Mouse (Mus musculus) c-Kit-negative CD71-positive TER-119-positive erythroid progenitor cells, embryonic 14.5 days (primary cell): Measurements from ENCODE around the gene Mydgf.

Source experiments
- DNase-seq: peaks from one replicate; pipeline ENCODE4 v3.0.0-alpha.2; 2013; ENCODE audit warnings: low read depth, low spot score

Gene Mydgf

DNA sequence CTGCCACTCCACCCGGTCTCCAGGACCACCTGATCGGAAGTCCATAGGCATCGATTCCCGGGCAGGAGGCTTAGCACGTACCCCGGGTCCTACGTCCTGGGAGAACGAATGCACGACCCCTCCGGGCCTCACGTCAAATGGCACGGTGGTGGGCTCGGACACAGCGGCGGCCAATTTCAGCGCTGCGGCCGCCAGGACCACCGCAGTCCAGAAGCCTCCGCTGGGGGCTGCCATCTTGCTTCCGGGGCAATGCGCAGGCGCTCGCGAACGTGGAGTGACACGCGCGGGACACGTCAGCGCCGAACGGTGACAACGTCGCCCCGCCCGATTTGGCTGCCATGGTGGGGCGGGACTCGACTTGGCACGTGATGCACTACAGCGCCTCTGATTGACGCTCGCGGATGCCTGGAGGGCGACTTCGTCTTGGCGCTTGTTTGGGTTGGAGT is at the start of gene Mydgf:
TSS of gene Mydgf (minus strand) at position 263 of the 446 bp plus-strand sequence.
- DNase-seq = peak; percentile 86

DNA sequence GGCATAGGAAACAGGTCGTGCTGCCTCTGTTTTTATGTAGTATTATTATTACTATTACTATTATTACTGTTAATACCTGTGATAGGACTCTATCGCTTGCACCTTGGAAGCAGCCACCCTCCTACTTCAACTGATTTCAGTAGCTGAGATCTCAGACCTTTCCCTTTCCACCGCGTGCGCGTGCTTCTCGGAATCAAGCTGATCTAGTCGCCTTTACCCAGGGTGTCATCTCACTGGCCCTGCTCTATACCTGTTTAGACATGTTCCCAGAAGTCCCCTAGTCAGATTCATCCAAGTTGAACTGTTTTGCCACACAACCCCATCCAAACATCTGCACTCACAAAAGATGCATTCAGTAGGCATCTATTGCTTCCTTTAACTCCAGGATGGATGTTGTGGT is 49.7 kb upstream of the Mydgf start:
- no peak for DNase-seq

DNA sequence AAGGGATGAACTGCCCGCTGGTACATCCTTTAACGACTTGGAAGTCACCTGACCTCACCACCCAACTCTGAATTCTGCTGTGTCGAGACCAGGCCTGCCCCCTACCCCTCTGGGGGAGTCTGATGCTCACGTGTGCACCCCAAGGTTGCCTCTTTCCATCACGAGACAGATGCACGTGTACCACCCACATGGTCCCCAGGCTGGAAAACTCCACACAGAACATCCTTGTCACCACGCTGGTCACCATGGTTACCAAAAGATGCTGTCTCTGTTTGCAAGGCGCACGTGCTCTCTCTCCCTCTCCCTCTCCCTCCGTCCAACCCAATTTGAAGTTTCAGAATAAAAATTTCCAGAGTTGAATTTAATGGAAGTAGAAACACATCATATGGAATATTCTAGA is 46.2 kb upstream of the Mydgf start:
- DNase-seq = no peak

DNA sequence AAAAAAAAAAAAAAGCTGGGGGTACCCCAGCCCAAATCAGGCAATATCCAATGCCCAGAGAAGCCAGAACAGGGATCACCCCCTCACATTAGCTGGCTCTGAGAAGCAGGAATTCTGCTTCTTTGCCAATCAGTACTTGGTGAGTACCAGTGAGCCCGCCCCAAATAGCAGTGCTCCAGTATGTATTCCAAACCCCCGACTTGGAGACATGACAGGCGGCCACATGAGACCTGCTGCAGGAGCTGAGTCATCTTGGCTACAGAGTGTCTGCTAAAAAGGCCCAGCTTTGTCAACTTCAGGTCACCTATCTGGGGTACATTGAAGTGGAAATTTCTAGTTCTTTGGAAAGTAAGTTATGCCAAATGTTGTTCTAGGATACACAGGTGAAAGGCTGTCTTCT is 42.8 kb upstream of the Mydgf start:
- DNase-seq = no peak

DNA sequence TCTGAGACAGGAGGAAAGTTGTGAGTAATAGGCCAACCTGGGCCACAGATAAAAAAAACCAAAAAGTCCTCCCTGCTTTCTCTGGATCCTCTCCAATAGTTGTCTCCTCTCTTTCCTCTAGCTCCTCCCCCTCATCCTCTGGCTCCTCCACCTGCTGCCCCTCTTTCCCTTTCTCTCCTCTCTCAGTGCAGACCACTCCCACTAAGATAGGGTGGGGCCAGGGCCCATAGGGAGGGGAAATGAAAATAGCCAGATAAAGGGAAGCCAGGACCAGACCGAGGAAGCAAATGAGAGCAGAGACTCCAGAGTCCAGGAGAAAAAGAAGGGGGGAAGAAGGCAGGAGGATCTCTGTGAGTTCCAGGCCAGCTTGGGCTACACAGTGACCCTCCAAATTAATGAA is 41.2 kb upstream of the Mydgf start:
- DNase-seq = no peak

DNA sequence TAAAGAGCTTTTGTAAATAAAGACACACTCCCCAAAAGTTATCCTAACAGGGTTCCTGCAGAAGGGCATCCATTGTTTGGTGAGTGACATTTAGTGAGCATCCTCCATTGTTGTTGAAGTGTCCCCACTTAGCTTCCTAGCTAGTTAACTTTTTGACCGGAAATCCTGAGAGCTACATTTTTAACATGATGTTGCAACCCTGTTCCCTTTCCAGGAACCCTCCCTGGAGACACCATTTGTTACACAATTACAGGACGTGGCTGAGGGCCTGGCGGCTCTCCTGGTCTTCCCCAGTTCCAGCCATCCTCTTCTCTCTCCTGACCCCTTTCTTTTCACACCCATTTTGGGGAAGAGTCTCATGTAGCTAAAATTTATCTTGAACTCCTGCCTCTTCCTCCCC is 36.1 kb upstream of the Mydgf start:
- no peak for DNase-seq

DNA sequence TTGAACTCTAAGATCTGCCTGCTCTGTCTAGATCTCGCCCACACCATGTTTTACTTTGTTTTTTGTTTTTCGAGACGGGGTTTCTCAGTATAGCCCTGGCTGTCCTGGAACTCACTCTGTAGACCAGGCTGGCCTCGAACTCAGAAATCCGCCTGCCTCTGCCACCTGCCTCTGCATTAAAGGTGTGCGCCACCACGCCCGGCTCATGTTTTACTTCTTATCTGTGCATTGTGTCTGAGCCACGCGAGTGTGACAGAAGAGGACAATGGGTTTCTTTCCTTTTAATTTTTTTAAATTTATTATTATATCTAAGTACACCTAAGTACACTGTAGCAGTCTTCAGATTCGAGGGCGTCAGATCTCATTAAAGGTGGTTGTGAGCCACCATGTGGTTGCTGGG is 35.5 kb upstream of the Mydgf start:
- DNase-seq = no peak

DNA sequence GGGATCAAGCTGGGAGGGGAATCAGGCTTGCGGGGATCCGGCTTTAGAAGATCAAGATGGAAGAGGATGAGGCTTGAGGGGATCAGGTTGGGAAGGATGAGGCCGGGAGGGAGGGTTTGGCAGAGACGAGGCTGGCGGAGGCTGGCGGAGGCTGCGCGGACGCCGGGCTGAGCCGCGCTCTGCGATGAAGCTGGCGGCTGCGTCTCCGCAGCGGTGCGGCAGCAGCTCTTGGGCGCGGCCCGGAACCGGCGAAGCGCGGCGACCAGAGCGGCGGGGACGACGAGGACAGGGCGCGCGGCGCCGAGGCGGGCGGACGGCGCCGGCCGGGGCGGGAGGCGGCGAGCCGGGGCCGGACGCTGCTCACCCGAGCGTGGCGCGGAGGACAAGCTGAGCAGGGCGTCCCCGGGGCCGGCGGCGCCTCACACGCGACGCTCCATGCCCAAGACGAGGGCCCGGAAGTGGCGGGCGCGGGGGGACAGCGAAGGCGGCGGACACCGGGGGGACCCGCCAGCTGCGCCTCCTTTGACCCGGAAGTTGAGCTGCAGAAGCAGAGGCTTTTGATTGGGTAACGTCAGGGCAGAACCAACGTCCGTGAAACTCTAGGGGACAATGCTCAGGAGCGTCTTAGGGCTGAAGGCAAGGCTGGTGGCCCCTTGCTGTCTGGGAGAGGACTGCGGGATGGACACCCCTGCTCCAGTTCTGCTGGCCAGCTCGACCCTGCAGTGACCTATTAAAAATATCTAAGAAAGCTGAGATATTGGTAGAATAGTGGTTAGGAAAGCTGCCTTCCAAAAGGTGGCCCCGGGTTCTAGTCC is 34.9 kb upstream of the Mydgf start, which contains the start of gene Dpp9:
TSS of gene Dpp9 (minus strand) at position 529 of the 815 bp plus-strand sequence.
- DNase-seq = peak; percentile 69

DNA sequence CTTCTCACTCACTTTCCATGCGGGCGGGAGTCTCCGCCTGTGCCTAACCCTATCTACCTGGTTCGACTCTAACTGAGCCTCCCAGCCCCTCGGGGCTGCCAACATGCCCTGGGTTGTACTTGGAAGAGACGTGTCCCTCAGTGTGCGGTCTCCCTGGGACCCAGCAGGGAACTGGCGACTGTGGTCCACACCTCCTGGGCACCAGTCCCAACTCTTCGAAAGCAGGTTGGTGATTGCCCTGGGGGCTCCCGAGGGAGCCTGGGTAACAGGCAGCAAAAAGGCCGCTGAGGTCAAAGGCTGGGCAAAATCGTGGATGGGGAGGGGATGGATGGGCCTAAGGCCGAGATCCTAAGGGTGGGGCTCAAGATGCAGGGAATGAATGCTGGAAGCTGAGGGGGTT is 34.0 kb upstream of the Mydgf start:
- no peak for DNase-seq

DNA sequence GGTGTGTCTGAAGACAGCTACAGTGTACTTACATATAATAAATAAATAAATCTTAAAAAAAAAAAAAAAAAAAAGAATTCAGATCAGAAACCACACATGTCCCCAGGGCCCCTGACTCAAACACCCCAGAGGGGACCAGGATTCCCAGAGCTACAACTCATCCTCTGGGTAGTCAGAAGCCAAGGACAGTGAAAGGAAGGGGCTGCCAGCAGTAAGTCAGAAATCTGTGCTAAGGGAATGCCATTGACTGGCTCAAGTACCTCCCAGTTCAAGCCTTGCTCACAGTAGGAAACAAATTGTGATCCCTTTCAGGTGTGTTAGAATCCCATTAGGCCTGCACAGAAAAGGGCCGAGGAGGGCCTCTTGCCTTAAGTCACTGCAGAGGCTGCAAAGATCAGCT is 30.5 kb upstream of the Mydgf start:
- no peak for DNase-seq

DNA sequence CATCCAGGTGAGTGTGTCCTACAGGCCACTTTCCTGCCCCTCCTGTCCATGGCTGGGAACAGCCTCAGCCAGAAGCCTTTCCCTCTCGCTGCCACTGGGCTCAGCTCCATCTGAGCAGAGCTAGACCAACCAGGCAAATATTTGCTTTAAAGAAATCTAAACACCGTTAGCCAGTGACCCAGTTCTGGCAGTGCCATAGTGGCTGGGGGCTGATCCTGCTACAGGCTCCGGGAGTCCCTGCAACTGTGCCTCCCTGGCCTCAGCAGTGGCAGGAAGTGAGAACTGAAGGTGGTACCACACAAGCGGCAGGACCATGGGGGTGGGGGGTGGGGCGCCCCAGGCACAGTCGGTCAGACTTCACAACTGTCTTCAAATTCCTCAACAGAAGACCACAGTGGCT is 29.0 kb upstream of the Mydgf start:
- DNase-seq = no peak

DNA sequence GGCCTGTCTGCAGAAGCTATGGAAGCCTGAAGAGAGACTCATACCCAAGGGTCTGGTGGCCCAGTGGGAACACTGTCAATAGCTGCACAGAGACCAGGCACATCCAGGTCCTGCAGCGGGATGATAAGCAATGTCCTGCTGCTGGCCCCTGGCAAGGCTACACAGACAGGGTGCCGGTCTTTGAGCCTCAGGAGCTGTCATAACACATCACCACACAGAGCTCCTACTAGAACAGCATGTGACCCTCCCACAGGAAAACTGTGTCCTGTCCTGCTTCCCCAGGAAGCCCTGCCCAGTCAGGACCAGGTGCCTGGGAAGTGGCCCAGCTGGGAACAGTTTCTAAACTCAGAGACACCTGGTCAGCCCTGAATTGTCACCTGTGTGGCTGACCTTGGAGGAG is 27.4 kb upstream of the Mydgf start:
- DNase-seq = no peak

DNA sequence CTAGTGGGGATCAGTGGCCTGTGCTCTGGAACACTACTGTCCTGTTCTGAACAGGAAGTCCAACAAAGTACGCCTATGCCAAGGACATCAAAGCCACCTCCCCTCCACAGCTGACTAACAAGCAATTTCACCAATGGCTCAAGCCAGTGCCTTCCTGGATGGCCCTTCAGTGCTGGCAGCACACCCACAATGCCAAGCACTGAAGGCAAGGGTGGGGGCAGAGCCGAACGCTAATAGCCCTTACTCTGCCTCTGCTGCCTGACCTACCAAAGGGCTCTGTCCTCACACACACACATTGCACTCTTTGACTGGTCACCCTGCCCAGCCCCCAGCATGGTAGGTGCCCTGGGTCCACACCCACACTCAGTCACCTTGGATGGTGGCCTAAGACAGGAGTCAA is 25.1 kb upstream of the Mydgf start:
- DNase-seq = no peak

DNA sequence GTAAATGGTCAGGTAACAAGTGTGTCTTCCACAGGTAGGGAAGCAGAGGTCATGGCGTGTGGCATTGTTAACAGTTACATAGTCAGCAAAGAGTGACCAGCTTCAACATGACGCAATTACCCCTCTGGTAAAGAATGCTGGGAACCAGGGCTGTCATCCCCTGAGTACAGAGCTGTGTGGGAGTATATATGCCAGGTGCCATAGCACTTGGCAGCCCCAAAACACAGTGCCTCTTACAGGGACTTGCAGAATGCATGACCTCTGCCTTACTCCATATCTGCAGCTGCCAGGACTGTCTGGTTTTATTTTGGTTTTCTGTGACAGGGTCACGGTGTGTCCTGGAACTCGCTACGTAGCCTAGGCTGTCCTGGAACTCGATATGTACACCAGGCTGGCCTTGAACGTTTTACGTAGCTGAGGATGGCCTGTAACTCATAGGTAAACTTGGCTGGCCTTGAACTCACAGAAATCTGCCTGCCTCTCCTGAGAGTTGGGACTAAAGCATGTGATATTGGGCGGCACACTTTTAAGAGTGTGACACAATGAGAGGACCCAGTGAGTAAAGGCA is 24.3 kb upstream of the Mydgf start:
- DNase-seq = no peak

DNA sequence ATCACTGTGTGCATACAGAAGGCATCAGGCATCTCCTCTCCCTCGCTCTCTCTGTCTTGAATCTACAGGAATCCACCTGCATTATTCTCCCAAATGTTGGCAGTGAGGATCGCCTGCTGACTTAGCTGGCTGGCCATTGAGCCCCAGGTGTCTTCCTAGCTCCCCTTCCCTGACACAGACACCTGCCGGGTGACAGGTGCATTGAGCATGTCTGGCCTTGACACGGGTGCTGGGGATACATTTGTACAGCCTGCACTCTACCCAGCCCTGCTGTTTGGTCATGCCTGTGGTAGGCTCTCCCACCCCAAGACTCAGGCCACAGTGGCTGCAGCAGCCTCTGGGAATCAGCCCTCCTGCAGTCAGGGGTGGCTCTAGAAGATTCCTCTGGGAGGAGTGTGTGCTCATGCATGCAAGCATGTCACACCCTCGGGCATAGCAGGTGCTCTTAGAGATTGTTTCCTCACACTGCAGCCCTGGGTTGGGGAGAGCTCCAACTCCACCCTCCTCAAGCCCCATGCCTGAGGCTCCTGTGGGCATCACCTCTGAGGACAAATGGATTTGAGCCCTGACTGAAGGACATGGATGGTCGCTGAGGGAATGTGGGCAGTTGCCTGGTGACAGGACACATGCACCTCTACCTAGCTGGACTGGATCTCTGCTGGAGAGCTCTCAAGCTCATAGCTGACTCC is 23.4 kb upstream of the Mydgf start:
- no peak for DNase-seq

DNA sequence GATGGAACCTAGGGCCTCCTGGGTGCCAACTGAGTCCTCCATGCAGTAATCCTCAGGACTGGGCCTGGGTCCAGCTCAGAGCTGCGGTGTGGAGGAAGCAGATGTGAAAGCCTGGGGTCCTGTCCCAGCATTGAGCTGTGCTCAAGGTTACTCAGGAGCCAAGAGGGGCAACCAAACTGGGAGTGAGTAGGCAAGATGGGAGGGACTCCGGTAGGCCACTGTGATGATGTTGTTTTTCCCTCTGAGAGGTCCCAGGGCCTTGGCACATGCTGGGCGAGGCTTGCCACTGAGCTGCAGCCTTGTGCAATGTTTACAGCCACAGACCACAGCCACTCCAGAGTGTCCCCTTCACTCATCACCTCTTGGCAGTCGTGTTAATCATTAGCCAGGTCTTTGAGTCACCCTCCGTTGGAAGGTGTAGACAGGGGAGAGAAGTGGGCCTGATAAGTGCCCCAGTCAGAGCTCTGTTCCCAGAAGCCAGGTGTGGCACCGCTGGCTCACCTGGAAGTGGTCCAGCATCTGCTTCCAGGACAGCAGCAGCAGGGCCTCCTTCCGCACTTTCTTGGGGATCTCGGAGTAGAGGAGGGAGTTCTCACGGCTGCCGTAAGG is 22.7 kb upstream of the Mydgf start:
- DNase-seq = no peak

DNA sequence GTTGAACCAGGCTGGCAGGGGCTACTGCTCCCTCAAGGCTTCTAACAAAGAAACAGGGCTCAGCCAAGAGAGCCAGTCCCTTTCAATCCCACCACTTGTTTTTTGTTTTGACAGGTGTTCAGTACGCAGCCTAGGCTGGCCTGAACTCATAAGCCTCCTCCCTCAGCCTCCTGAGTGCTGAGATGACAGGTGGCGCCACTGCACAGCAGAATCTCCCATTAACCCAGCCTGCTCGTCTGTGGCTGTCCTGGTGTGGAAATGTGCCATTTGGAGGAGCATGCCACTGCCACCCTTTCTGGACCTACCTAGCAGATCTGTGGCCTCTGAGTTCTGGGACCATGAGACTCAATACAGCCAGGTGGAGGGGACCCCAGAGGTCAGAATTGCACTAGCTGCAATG is 20.0 kb upstream of the Mydgf start:
- no peak for DNase-seq

DNA sequence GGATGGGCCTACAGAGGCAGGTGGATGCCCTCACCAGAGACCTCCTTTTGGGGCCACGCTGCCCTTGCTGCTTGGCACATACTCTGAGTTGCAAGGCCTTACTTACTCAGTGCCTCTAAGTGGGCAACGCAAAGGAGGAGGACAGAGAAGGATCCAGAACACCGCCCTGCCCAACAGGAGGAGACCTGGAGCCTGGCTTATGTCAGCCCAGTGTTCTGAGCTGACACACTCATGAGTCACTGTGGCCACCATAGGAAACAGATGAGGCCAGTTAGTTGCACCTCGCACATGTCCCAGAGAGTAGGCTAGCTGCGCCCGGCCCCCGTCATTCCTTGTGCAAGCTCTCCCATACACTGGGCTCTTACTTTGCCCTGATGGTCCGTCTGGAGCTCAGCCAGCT is 18.8 kb upstream of the Mydgf start:
- no peak for DNase-seq

DNA sequence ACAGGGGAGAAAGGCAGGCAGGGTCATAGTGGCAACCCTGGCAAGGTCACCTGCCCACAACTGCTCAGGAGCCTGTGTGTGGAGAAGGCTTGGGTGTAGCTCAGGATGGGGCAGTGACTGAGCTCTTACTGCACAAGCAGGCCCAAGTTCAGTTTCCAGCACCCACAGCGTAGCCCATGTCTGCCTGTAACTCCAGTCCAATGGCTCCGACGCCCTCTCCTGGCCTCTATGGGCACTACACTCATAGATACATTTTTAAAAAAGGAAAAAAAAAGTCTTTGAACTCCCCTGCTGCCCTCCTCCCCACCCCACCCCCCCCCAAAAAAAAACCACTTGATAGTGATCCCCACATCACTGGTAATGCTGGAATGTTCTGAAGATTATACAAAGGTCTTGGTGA is 17.9 kb upstream of the Mydgf start:
- DNase-seq = no peak

DNA sequence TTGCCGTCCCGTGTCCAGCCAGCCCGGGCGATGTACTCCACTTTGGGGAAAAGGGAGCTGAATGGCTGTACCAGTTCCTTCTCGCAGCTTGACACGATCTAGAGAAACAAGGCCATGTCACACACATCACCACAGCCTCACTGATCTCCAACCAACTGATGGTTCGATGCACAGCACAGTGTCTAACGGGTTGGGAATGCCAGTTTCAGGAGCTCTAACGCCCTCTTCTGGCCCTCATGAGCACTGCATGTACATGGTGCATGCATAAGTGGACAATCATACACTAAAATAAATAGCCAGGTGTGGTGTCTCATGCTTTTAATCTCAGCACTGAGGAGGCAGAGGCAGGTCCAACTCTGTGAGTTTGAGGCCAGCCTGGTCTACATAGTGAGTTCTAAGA is 16.9 kb upstream of the Mydgf start:
- DNase-seq = no peak

DNA sequence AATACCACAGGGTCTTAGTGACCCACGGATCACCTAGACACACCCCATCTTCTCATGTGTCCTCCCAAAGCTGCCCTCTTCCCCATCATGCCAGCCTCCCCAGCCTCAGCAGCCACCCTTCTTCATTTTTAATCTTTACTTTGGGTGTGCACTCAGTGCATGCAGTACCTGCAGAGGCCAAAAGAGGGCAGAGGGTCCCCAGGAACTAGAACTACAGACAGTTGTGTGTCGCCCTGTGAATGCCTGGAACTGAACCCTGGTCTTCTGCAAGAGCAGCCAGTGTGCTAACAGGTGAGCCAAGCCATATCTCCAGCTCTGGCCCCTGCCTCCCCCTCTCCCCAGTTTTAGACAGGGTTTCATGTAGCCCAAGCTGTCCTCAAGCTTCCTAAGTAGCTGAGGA is 13.1 kb upstream of the Mydgf start:
- no peak for DNase-seq

DNA sequence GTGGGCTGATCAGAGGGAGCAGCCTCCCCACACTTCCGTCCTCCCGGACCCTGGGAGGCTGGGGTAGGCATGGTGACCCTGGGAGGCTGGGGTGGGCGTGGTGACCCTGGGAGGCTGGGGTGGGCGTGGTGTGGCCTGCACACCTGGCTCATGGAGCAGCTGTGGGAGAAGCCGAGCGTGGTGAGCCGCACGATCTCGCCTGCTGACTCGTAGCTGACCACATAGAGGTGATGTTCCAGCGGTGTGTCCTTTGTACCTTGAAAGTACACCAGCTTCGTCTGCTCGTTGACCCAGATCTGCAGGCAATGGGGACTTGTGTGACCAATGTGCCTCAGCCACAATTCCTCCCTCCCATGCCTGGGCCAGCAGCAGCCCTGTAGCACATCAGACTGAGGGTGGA is 11.0 kb upstream of the Mydgf start:
- DNase-seq = no peak
